Mouse (Mus musculus) E14TG2a.4 (cell line): ENCODE results near the gene Mtx1.

Experiments
- CTCF ChIP-seq: conservative IDR thresholded peaks from 2 replicates; pipeline ENCODE4 v1.5.1; 2014; ENCODE audit warnings: low read length
- NANOG ChIP-seq: IDR thresholded peaks from 2 replicates; pipeline ENCODE4 v1.6.1; 2014; ENCODE audit warnings: borderline replicate concordance, low read length, mixed read lengths
- POU5F1 ChIP-seq: IDR thresholded peaks from 2 replicates; pipeline ENCODE4 v1.6.1; 2014; ENCODE audit warnings: low read length, borderline replicate concordance

- TF ChIP-seq CTCF (no peak), NANOG (no peak), POU5F1 (no peak)
Measured at GRCm38 (mm10) chr3:89175544-89175943, 51.3 kb downstream of the Mtx1 start.
